Mouse (Mus musculus): Measurements from ENCODE around the gene Ints14. TPM values are rescaled to one million over a fixed set of nuclear protein-coding genes. Genes with fewer than 3 reads are reported as not detected.
A peak's percentile ranks its signal among the peaks of the same experiment; 100 is the strongest.
"Not testable (repeated sequence)": the region's sequence is repeated elsewhere in the genome, so short reads cannot be mapped to it uniquely, and the experiment has no call there.

Gene Ints14
- polyA plus RNA-seq, 1 experiment from 2014 or later, result 35.1 TPM

DNA sequence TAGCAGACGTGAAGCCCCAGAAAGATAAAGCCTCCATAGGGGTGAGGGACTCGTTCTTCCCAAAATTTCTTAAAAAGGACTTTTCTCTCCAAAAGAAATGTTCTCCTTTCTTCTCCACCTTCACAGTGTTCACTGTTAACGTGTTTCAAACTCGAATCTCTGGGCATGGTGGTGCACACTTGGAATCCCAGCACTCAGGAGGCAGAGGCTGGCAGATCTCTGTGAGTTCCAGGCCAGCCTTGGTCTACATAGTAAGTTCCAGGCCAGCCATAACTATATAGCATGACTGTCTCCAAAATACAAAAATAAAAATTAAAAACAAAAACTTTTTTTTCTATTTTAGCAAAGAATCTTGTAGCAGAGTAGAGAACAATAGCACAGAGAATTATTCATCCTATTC is 59.4 kb downstream of the Ints14 start:
- Histone ChIP-seq H3K4me2 (ENCODE audit: low read length) (peak overlapping the region; percentile 90), H3K27ac (ENCODE audit: low read length) (no peak overlapping the region), H3K9ac (ENCODE audit: low read depth, low read length) (peak overlapping the region; percentile 99; the same call in 1 of the 2 replicates), H3K27me3 (ENCODE audit: control insufficient read depth, insufficient read depth, low read depth, low read length) (no peaks in the 10 kb centered on the region), H3K9me3 (replicated peaks; ENCODE audit: control insufficient read depth, low read length, poor library complexity, severe bottlenecking) (no peaks in the 10 kb centered on the region), H3K36me3 (ENCODE audit: control insufficient read depth, insufficient read depth, low read length) (no peaks in the 10 kb centered on the region), H3K4me3 (ENCODE audit: low read depth, low read length) (peak overlapping the region; percentile 100), H3K4me1 (ENCODE audit: control insufficient read depth, insufficient read depth, low read length) (peaks cover 59% of the 10 kb centered on the region)
- no peak for ATAC-seq
- 77% methylated on average over 4 of the region's 4 CpGs for WGBS

DNA sequence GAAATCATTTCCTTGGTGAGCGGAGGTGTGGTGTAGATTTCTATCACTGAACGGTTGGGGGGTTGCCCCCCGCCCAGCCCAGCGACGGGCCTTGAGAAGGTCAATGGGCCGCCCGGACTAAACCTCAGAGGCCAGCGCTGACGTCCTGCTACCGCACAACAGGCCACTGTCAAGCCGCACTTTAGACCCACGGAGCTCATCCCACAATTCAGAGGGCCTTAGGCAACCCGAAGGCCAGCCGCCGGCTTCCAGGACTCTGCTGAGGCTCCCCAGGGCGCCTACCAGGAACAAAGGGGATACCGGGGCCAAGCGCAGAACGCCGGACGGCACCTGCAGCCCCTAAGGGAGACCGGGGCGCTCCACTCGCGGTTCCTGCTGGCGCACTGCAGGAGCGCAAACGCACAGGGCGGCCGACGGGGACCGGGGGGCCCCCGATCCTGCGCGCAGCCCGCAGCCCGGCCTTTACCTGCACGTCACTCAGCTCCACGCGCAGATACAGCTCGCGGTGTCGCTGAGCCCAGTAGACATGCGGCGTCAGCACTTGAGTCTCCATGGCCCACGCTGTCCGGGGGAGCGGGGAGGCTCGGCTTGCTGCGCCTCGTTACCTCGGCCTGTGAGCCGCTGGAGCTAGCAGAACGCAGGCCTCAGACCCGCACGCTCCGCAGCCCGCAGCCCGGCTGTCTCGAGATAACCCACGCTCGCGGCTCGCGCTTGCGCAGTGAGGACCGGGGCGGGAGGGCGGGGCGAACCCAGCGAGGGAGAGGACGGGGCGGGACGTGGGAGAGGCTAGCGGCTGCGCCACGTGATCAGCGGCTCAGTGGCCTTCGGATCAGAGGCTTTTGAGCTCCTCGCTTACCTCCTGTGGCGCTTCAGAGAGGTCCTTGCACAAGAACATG is 60.5 kb downstream of the Ints14 start, which contains the start of gene Hacd3:
Hacd3 (minus strand) TSS at position 703 of the 896 bp plus-strand sequence.
- H3K36me3 ChIP-seq (ENCODE audit: control insufficient read depth, insufficient read depth, low read length), result no peaks in the 10 kb centered on the region
- peak; percentile 93 for ATAC-seq
- H3K4me2 ChIP-seq (ENCODE audit: low read length), result peak within 1 kb of the TSS; percentile 90
- no peaks in the 10 kb centered on the region for H3K9me3 ChIP-seq (replicated peaks; ENCODE audit: control insufficient read depth, low read length, poor library complexity, severe bottlenecking)
- under 1% methylated on average over 71 of the region's 81 CpGs for WGBS
- peak within 1 kb of the TSS; percentile 93 for H3K27ac ChIP-seq (ENCODE audit: low read length)
- no peaks in the 10 kb centered on the region for H3K27me3 ChIP-seq (ENCODE audit: control insufficient read depth, insufficient read depth, low read depth, low read length)
- H3K4me1 ChIP-seq (ENCODE audit: control insufficient read depth, insufficient read depth, low read length), result peaks cover 54% of the 10 kb centered on the region
- peak within 1 kb of the TSS; percentile 99 for H3K9ac ChIP-seq (ENCODE audit: low read depth, low read length)
- H3K4me3 ChIP-seq (ENCODE audit: low read depth, low read length), result peak within 1 kb of the TSS; percentile 100

DNA sequence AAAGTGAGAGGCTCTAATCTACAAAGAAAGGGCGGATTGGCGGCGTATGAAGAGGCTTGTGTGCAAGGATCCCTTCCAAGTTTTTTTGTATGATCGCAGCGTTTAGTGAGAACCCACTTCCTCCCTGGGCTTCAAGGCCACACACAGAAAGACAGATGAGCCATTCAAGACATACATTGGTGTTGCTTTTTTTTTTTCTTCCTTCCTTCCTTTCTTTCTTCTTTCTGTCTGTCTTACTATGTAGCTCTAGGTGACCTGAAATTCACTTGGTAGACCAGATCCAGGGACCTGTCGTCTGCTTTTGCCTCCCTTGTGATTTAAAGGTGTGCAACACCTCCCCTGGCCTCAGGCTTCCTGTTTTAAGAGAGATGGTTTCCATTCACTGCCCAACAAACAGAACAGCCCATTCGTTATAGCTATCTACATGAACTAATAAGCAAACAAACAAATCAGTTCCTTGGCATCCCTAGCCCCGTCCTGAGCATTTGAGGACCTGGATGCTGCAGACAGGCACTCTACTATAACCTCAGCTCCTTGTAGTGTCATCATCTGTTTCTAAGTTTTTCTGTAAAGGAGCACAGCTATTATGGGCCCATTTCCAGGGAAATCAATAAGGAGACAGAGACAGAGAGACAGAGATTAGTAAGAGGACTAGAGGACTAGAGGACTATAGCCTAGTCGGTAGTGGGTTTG is 61.3 kb downstream of the Ints14 start:
- H3K4me2 ChIP-seq (ENCODE audit: low read length), result peak overlapping the region; percentile 90
- peak overlapping the region; percentile 68; the same call in 1 of the 2 replicates for H3K9ac ChIP-seq (ENCODE audit: low read depth, low read length)
- H3K9me3 ChIP-seq (replicated peaks; ENCODE audit: control insufficient read depth, low read length, poor library complexity, severe bottlenecking), result no peaks in the 10 kb centered on the region
- no peak for ATAC-seq
- no peaks in the 10 kb centered on the region for H3K36me3 ChIP-seq (ENCODE audit: control insufficient read depth, insufficient read depth, low read length)
- WGBS, result 18% methylated on average over 9 of the region's 9 CpGs
- H3K27ac ChIP-seq (ENCODE audit: low read length), result peak overlapping the region; percentile 93
- H3K4me1 ChIP-seq (ENCODE audit: control insufficient read depth, insufficient read depth, low read length), result peaks cover 46% of the 10 kb centered on the region
- peak overlapping the region; percentile 100 for H3K4me3 ChIP-seq (ENCODE audit: low read depth, low read length)
- no peaks in the 10 kb centered on the region for H3K27me3 ChIP-seq (ENCODE audit: control insufficient read depth, insufficient read depth, low read depth, low read length)

DNA sequence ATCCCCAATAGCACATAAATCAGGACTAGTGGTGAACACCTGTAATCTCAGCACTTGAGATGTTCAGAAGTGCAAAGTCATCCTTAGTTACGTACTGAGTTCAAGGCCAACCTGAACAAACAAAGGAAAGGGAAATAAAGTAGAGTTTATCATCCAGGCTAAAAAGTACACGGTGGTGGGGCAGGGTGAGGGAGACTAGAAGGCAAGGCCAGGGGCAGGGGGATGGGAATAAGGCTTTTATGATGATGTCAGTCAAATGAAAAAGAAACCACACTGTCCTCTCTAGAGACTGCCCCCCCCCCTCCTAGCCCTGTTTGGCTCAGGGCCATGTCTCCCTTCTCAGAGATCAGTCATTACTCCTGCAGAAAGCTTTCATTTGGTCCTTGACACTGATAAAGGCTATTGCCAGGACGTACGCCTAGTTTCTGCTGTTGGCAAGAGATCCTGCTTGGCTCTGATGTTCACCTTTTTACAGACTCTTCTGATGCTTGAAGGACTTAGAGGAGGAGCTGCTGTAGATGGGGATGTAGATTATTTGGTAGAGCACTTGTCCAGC is 62.0 kb downstream of the Ints14 start:
- WGBS, result 66% methylated on average over 4 of the region's 4 CpGs
- no peak overlapping the region for H3K4me2 ChIP-seq (ENCODE audit: low read length)

DNA sequence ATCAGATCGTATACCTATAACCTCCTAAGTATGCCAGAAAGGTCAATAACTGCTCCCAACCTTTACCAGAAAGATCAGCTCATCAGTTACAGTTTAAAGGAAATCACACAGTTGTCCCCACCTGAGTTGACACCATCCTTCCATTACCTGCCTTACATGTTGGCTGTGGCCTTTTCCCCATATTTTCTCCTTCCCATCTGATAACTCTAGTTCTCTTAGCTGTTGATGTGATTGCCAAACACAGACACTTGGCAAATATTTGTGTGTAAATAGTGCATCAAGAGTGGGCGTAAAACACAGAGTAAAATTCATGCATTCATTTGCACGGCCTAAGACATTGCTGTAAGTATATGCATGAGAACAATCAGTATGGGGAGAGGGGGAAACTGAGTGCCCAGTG is 62.7 kb downstream of the Ints14 start:
- Histone ChIP-seq H3K27me3 (ENCODE audit: control insufficient read depth, insufficient read depth, low read depth, low read length) (no peaks in the 10 kb centered on the region), H3K4me2 (ENCODE audit: low read length) (no peak overlapping the region), H3K4me1 (ENCODE audit: control insufficient read depth, insufficient read depth, low read length) (peaks cover 32% of the 10 kb centered on the region), H3K4me3 (ENCODE audit: low read depth, low read length) (no peak overlapping the region), H3K36me3 (ENCODE audit: control insufficient read depth, insufficient read depth, low read length) (no peaks in the 10 kb centered on the region), H3K9me3 (replicated peaks; ENCODE audit: control insufficient read depth, low read length, poor library complexity, severe bottlenecking) (no peaks in the 10 kb centered on the region), H3K9ac (ENCODE audit: low read depth, low read length) (no peak overlapping the region), H3K27ac (ENCODE audit: low read length) (no peak overlapping the region)
- WGBS, result 92% methylated on average over 3 of the region's 3 CpGs
- ATAC-seq, result no peak

More for the DNA sequence above, 62.0 kb downstream of the Ints14 start:
- H3K4me1 ChIP-seq (ENCODE audit: control insufficient read depth, insufficient read depth, low read length), result peaks cover 40% of the 10 kb centered on the region
- H3K27ac ChIP-seq (ENCODE audit: low read length), result peak overlapping the region; percentile 93
- H3K36me3 ChIP-seq (ENCODE audit: control insufficient read depth, insufficient read depth, low read length), result no peaks in the 10 kb centered on the region
- H3K27me3 ChIP-seq (ENCODE audit: control insufficient read depth, insufficient read depth, low read depth, low read length), result no peaks in the 10 kb centered on the region
- no peak for ATAC-seq
- 0 out of 2 replicates have a peak overlapping the region, but pooled peaks have one; percentile 68 for H3K9ac ChIP-seq (ENCODE audit: low read depth, low read length)
- no peaks in the 10 kb centered on the region for H3K9me3 ChIP-seq (replicated peaks; ENCODE audit: control insufficient read depth, low read length, poor library complexity, severe bottlenecking)
- no peak overlapping the region for H3K4me3 ChIP-seq (ENCODE audit: low read depth, low read length)

DNA sequence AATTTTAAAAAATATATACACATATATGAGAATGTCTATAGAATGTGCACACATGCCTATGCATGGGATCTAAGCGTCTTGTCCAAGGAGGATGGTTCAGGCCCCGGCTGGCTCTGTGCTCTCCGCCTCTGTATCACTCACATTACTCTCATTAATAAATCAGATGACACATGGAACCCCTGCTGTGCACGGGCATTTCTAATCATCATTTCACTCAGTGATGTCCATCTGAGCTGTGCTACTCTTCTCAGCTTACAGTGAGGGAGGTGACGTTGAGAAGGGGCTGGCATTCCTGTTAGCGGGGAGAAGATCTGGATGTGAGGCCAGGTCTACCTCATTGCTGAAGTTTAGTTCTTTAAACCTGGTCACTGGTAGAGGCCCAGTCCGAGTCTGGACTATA is 66.5 kb downstream of the Ints14 start:
- Histone ChIP-seq H3K4me2 (ENCODE audit: low read length) (no peak overlapping the region), H3K9me3 (replicated peaks; ENCODE audit: control insufficient read depth, low read length, poor library complexity, severe bottlenecking) (no peaks in the 10 kb centered on the region), H3K4me1 (ENCODE audit: control insufficient read depth, insufficient read depth, low read length) (peaks cover 5% of the 10 kb centered on the region), H3K9ac (ENCODE audit: low read depth, low read length) (no peak overlapping the region), H3K27me3 (ENCODE audit: control insufficient read depth, insufficient read depth, low read depth, low read length) (no peaks in the 10 kb centered on the region), H3K4me3 (ENCODE audit: low read depth, low read length) (no peak overlapping the region), H3K36me3 (ENCODE audit: control insufficient read depth, insufficient read depth, low read length) (no peaks in the 10 kb centered on the region), H3K27ac (ENCODE audit: low read length) (no peak overlapping the region)
- WGBS, result 78% methylated on average over 7 of the region's 7 CpGs
- ATAC-seq, result no peak

DNA sequence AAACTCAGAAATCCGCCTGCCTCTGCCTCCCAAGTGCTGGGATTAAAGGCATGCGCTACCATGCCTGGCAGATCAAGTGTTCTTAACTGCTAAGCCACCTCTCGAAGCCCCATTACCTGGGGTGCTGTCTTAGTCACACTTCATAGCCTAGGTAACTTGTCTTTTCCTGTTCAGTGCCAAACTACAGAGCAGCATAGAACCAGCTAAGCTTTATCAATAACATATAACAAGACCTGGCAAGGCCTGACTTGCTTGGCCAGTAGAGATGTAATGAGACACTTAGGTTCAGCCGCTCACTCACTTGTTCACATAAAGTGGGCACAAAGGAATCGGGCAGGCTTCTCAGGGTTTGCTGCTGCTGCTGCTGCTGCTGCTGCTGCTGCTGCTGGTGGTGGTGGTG is 67.6 kb downstream of the Ints14 start:
- Histone ChIP-seq H3K9me3 (replicated peaks; ENCODE audit: control insufficient read depth, low read length, poor library complexity, severe bottlenecking) (no peaks in the 10 kb centered on the region), H3K36me3 (ENCODE audit: control insufficient read depth, insufficient read depth, low read length) (no peaks in the 10 kb centered on the region), H3K27me3 (ENCODE audit: control insufficient read depth, insufficient read depth, low read depth, low read length) (no peaks in the 10 kb centered on the region), H3K27ac (ENCODE audit: low read length) (no peak overlapping the region), H3K4me1 (ENCODE audit: control insufficient read depth, insufficient read depth, low read length) (peaks cover 5% of the 10 kb centered on the region), H3K4me2 (ENCODE audit: low read length) (no peak overlapping the region), H3K4me3 (ENCODE audit: low read depth, low read length) (no peak overlapping the region), H3K9ac (ENCODE audit: low read depth, low read length) (no peak overlapping the region)
- ATAC-seq, result no peak
- WGBS, result 89% methylated on average over 5 of the region's 5 CpGs

DNA sequence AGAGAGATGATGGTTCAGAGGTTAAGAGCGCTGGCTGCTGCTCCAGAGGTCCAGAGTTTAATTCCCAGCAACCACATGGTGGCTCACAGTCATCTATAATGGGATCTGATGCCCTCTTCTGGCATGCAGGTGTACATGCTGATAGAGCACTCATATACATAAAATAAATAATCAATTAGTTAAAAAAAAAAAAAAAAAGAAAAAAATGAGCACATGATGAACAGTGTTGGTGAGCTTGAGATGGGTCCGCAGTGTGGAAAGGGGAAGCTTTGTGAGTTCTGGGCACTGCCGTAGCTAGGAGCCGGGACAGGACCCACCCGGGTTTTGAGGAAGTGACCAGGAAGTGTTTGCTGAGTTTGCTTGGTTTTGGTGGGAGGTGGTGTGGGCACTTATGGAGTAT is 70.7 kb downstream of the Ints14 start:
- H3K4me1 ChIP-seq (ENCODE audit: control insufficient read depth, insufficient read depth, low read length); H3K4me2 ChIP-seq (ENCODE audit: low read length); ATAC-seq; H3K9me3 ChIP-seq (replicated peaks; ENCODE audit: control insufficient read depth, low read length, poor library complexity, severe bottlenecking); H3K9ac ChIP-seq (ENCODE audit: low read depth, low read length); H3K36me3 ChIP-seq (ENCODE audit: control insufficient read depth, insufficient read depth, low read length); H3K4me3 ChIP-seq (ENCODE audit: low read depth, low read length); H3K27me3 ChIP-seq (ENCODE audit: control insufficient read depth, insufficient read depth, low read depth, low read length); H3K27ac ChIP-seq (ENCODE audit: low read length): not testable (repeated sequence)
- WGBS, result 80% methylated on average over 5 of the region's 5 CpGs
